Comparison of ENCODE assay signal across 8 mouse cellular contexts in the genomic region with DNA sequence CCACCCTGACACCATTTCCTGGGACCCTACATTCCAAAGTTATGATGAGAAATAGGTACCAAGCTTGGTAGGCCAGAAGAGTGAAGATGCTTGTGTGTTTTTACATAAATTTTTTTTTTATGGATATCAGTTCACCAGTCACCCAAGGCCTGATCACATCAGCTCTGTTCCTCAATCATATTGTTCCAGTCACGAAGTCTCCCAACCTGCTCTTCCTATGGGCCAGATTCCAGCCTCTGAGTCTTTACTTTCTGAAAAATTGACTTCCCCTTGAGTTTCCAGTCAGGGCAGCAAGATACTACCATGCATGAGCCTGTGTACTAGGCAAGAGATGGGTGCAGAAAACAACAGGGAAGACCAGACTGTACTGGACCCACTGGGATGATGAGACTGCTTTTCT. TPM values are rescaled to one million over a fixed set of nuclear protein-coding genes. Genes with fewer than 3 reads are reported as not detected.
A peak's percentile ranks its signal among the peaks of the same experiment; 100 is the strongest.
DNase-seq lines count a peak whose midpoint lies in the region; ATAC-seq and TF ChIP-seq lines count a peak whose summit lies in the region.

A gene (minus strand): TSS at position 101 of the 400 bp plus-strand sequence.

- 94% methylated on average over 1 of the region's 1 CpGs for WGBS in kidney, postnatal 0 days
- WGBS in bone marrow, adult 2 months: 88% methylated on average over 1 of the region's 1 CpGs
- 100% methylated on average over 1 of the region's 1 CpGs for WGBS in large intestine, adult 2 months
- WGBS in midbrain, embryonic 12.5 days: 92% methylated on average over 1 of the region's 1 CpGs

- H3K9ac ChIP-seq in kidney, postnatal 0 days (ENCODE audit: low read depth, low read length): peak within 1 kb of the TSS; percentile 98
- H3K9ac ChIP-seq in midbrain, embryonic 12.5 days (replicated peaks): peak within 1 kb of the TSS; percentile 97; the same call in 1 of the 2 replicates

- no peak for TF ChIP-seq CTCF in kidney, postnatal 0 days (IDR thresholded peaks at IDR 0.05; ENCODE audit: low read depth)
- no peak for TF ChIP-seq CTCF in bone marrow, adult 2 months (IDR thresholded peaks at IDR 0.05; ENCODE audit: control insufficient read depth, insufficient read depth, low read length)

- peaks cover 16% of the 10 kb centered on the region; the same call in 1 of the 2 replicates for H3K4me1 ChIP-seq in kidney, postnatal 0 days (replicated peaks; ENCODE audit: insufficient read depth, low read length)
- H3K4me1 ChIP-seq in bone marrow, adult 2 months (ENCODE audit: control insufficient read depth, insufficient read depth, low read length): no peaks in the 10 kb centered on the region; the same call in none of the 2 replicates
- peaks cover 29% of the 10 kb centered on the region for H3K4me1 ChIP-seq in midbrain, embryonic 12.5 days

- peaks cover 9% of the 10 kb centered on the region; the same call in 1 of the 2 replicates for H3K36me3 ChIP-seq in kidney, postnatal 0 days (ENCODE audit: insufficient read depth, low read length)
- peaks cover 19% of the 10 kb centered on the region for H3K36me3 ChIP-seq in midbrain, embryonic 12.5 days

- H3K4me3 ChIP-seq in kidney, postnatal 0 days (replicated peaks; ENCODE audit: low read depth, low read length): peak within 1 kb of the TSS; percentile 90
- no peak within 1 kb of the TSS for H3K4me3 ChIP-seq in bone marrow, adult 2 months (replicated peaks; ENCODE audit: control insufficient read depth, low read depth, low read length)
- H3K4me3 ChIP-seq in midbrain, embryonic 12.5 days: peak within 1 kb of the TSS; percentile 90

- no peaks in the 10 kb centered on the region for H3K27me3 ChIP-seq in kidney, postnatal 0 days (ENCODE audit: insufficient read depth, low read length)
- H3K27me3 ChIP-seq in midbrain, embryonic 12.5 days: no peaks in the 10 kb centered on the region

- peak within 1 kb of the TSS; percentile 88 for H3K4me2 ChIP-seq in kidney, postnatal 0 days (ENCODE audit: low read length)
- H3K4me2 ChIP-seq in midbrain, embryonic 12.5 days (replicated peaks): peak within 1 kb of the TSS; percentile 97

- no peak for ATAC-seq in kidney, postnatal 0 days (replicated peaks; ENCODE audit: low FRiP score, low read depth)
- ATAC-seq in midbrain, embryonic 12.5 days (ENCODE audit: low FRiP score, low read depth): no peak

- H3K9me3 ChIP-seq in kidney, postnatal 0 days (replicated peaks; ENCODE audit: low read length): no peaks in the 10 kb centered on the region
- no peaks in the 10 kb centered on the region for H3K9me3 ChIP-seq in midbrain, embryonic 12.5 days

- no peak for TF ChIP-seq POLR2A in bone marrow, adult 2 months (IDR thresholded peaks at IDR 0.05; ENCODE audit: borderline replicate concordance, control insufficient read depth, low read depth, low read length)

- H3K27ac ChIP-seq in kidney, postnatal 0 days: no peak within 1 kb of the TSS
- H3K27ac ChIP-seq in bone marrow, adult 2 months (ENCODE audit: control insufficient read depth, insufficient read depth, low read depth, low read length, poor library complexity): no peak within 1 kb of the TSS
- peak within 1 kb of the TSS; percentile 95; the same call in 1 of the 2 replicates for H3K27ac ChIP-seq in midbrain, embryonic 12.5 days (replicated peaks)

- DNase-seq in kidney, postnatal 0 days (ENCODE audit: low spot score): no peak
- no peak for DNase-seq in kidney, adult 18-20 months
- no peak for DNase-seq in gastrocnemius, postnatal 4 days (ENCODE audit: low spot score in 2 of 2)
- no peak for DNase-seq in large intestine, adult 2 months (ENCODE audit: low read depth, low spot score)
- DNase-seq in thymus, postnatal 25 days: no peak
- no peak for DNase-seq in cerebellum, adult 9-10 months

RNA-seq across cellular contexts. Expression of the gene that starts here (rescaled TPM):
- 248 and 273 TPM in 2 replicates for polyA plus RNA-seq in kidney, postnatal 0 days (2015; fragmentation: Nextera tagmentation; extraction: Ambion mirVana)
- polyA plus RNA-seq in bone marrow, adult 2 months (2011; ENCODE audit: insufficient read depth, insufficient read length, low replicate concordance, missing spikeins): 839 and 1,378 TPM in 2 replicates
- total RNA-seq in gastrocnemius, postnatal 4 days (2021): 100 to 1,000 TPM; 145 to 171 TPM
- polyA plus RNA-seq in large intestine, adult 2 months (2012; rRNA removed): 49.2 and 52.1 TPM in 2 replicates
- 441 and 462 TPM in 2 replicates for polyA plus RNA-seq in midbrain, embryonic 12.5 days (2016; fragmentation: Nextera tagmentation; extraction: Ambion mirVana)
